In the genomic region with DNA sequence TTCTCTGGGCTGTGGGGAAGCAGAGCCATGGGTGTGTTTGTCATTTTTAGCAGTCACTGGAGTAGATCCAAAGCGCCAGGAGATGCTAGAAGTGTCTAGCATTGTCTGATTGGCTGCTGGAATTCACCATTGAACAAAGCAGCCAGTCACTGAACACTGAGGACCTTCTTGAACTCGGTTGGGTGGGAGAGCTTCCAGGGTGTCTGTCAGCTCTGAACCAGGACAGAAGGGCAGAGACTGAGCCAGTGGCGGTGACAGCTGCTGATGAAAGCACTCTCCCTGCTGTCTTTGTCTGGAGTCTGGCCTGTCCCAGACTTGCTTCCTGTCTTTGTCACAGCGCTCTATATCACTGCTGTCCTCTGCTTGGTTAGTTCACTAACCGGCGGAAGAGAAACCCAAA, we compare ENCODE assay signal across 8 mouse cellular contexts. TPM values are rescaled to one million over a fixed set of nuclear protein-coding genes. Genes with fewer than 3 reads are reported as not detected.
DNase-seq lines count a peak whose midpoint lies in the region; ATAC-seq and TF ChIP-seq lines count a peak whose summit lies in the region.

No protein-coding gene starts in this region.

- DNase-seq in liver, embryonic 11.5 days (ENCODE audit: low spot score): no peak
- peak; percentile 63 to 84 for DNase-seq in left cerebral cortex, postnatal 14 days (ENCODE audit: low spot score in 2 of 2)
- peak; percentile 93 for DNase-seq in midbrain, postnatal 0 days (ENCODE audit: low spot score)
- no peak for DNase-seq in spleen, postnatal 14 days (ENCODE audit: low spot score in 2 of 2)
- DNase-seq in thymus, postnatal 4 days: no peak

- H3K36me3 ChIP-seq in liver, embryonic 11.5 days (ENCODE audit: control insufficient read depth, insufficient read depth, low read length): no peaks in the 10 kb centered on the region
- H3K36me3 ChIP-seq in liver, embryonic 12.5 days: peaks cover 3% of the 10 kb centered on the region; the same call in 1 of the 2 replicates
- H3K36me3 ChIP-seq in forebrain, embryonic 16.5 days (ENCODE audit: control insufficient read depth, insufficient read depth): no peaks in the 10 kb centered on the region
- H3K36me3 ChIP-seq in hindbrain, embryonic 13.5 days: no peaks in the 10 kb centered on the region
- 0 out of 2 replicates have a peak, but pooled peaks cover 8% of the 10 kb centered on the region for H3K36me3 ChIP-seq in midbrain, postnatal 0 days (ENCODE audit: insufficient read depth, low read length)

- TF ChIP-seq CTCF in midbrain, postnatal 0 days (IDR thresholded peaks at IDR 0.05): no peak

- 63% methylated on average over 6 of the region's 6 CpGs for WGBS in liver, embryonic 11.5 days
- WGBS in liver, embryonic 12.5 days (ENCODE audit: insufficient replicate concordance): 57% methylated on average over 6 of the region's 6 CpGs
- WGBS in forebrain, embryonic 16.5 days: 18% methylated on average over 6 of the region's 6 CpGs
- 16% methylated on average over 6 of the region's 6 CpGs for WGBS in hindbrain, embryonic 13.5 days
- 26% methylated on average over 6 of the region's 6 CpGs for whole genome bisulfite sequencing in midbrain, postnatal 0 days

- H3K9ac ChIP-seq in liver, embryonic 11.5 days (ENCODE audit: low read depth, low read length): no peak overlapping the region
- no peak overlapping the region for H3K9ac ChIP-seq in liver, embryonic 12.5 days
- H3K9ac ChIP-seq in forebrain, embryonic 16.5 days (replicated peaks; ENCODE audit: low read depth, low read length): peak overlapping the region; percentile 19; the same call in 1 of the 2 replicates
- peak overlapping the region; percentile 56; the same call in 1 of the 2 replicates for H3K9ac ChIP-seq in hindbrain, embryonic 13.5 days
- H3K9ac ChIP-seq in midbrain, postnatal 0 days (replicated peaks; ENCODE audit: low read length, poor library complexity, severe bottlenecking): no peak overlapping the region

- intact Hi-C loops in left cerebral cortex, postnatal 14 days (cut with DNase I): no loop called here

- H3K4me3 ChIP-seq in liver, embryonic 11.5 days (ENCODE audit: low read depth, low read length): no peak overlapping the region
- H3K4me3 ChIP-seq in liver, embryonic 12.5 days: no peak overlapping the region
- no peak overlapping the region for H3K4me3 ChIP-seq in forebrain, embryonic 16.5 days (replicated peaks; ENCODE audit: low read length)
- H3K4me3 ChIP-seq in hindbrain, embryonic 13.5 days: no peak overlapping the region
- H3K4me3 ChIP-seq in midbrain, postnatal 0 days (ENCODE audit: low read depth, low read length): no peak overlapping the region

- no peak overlapping the region for H3K27ac ChIP-seq in liver, embryonic 11.5 days (ENCODE audit: low read depth, low read length)
- no peak overlapping the region for H3K27ac ChIP-seq in liver, embryonic 12.5 days
- H3K27ac ChIP-seq in forebrain, embryonic 16.5 days (ENCODE audit: low read length): peak overlapping the region; percentile 95
- H3K27ac ChIP-seq in hindbrain, embryonic 13.5 days: peak overlapping the region; percentile 88
- peak overlapping the region; percentile 39; the same call in 1 of the 2 replicates for H3K27ac ChIP-seq in midbrain, postnatal 0 days (ENCODE audit: low read depth, low read length)

- H3K4me2 ChIP-seq in liver, embryonic 11.5 days: no peak overlapping the region
- H3K4me2 ChIP-seq in liver, embryonic 12.5 days: no peak overlapping the region
- no peak overlapping the region for H3K4me2 ChIP-seq in forebrain, embryonic 16.5 days (ENCODE audit: low read length)
- peak overlapping the region; percentile 1; the same call in 1 of the 2 replicates for H3K4me2 ChIP-seq in hindbrain, embryonic 13.5 days
- H3K4me2 ChIP-seq in midbrain, postnatal 0 days (ENCODE audit: low read depth, low read length, poor library complexity, severe bottlenecking): no peak overlapping the region

- H3K9me3 ChIP-seq in liver, embryonic 11.5 days (ENCODE audit: control insufficient read depth, low read length): no peaks in the 10 kb centered on the region
- H3K9me3 ChIP-seq in liver, embryonic 12.5 days (replicated peaks): no peaks in the 10 kb centered on the region
- H3K9me3 ChIP-seq in forebrain, embryonic 16.5 days (ENCODE audit: control insufficient read depth, low read length): no peaks in the 10 kb centered on the region
- no peaks in the 10 kb centered on the region for H3K9me3 ChIP-seq in hindbrain, embryonic 13.5 days
- no peaks in the 10 kb centered on the region for H3K9me3 ChIP-seq in midbrain, postnatal 0 days (ENCODE audit: low read length)

- ATAC-seq in liver, embryonic 11.5 days (replicated peaks; ENCODE audit: low FRiP score): 0 out of 2 replicates have a peak, but pooled peaks have one; percentile 18
- no peak for ATAC-seq in liver, embryonic 12.5 days
- peak; percentile 92 for ATAC-seq in forebrain, embryonic 16.5 days
- ATAC-seq in hindbrain, embryonic 13.5 days (ENCODE audit: low FRiP score): peak; percentile 85
- peak; percentile 70 for ATAC-seq in midbrain, postnatal 0 days (ENCODE audit: low FRiP score)

- no peaks in the 10 kb centered on the region for H3K27me3 ChIP-seq in liver, embryonic 11.5 days (replicated peaks; ENCODE audit: control insufficient read depth, insufficient read depth, low read length)
- H3K27me3 ChIP-seq in liver, embryonic 12.5 days (replicated peaks): no peaks in the 10 kb centered on the region
- no peaks in the 10 kb centered on the region for H3K27me3 ChIP-seq in forebrain, embryonic 16.5 days (replicated peaks; ENCODE audit: control insufficient read depth, insufficient read depth, low read length)
- H3K27me3 ChIP-seq in hindbrain, embryonic 13.5 days: no peaks in the 10 kb centered on the region
- no peaks in the 10 kb centered on the region for H3K27me3 ChIP-seq in midbrain, postnatal 0 days (ENCODE audit: insufficient read depth, low read length)

- H3K4me1 ChIP-seq in liver, embryonic 11.5 days (replicated peaks; ENCODE audit: control insufficient read depth, insufficient read depth, low read length): no peaks in the 10 kb centered on the region
- H3K4me1 ChIP-seq in liver, embryonic 12.5 days: peaks cover 9% of the 10 kb centered on the region; the same call in 1 of the 2 replicates
- peaks cover 49% of the 10 kb centered on the region for H3K4me1 ChIP-seq in forebrain, embryonic 16.5 days (replicated peaks; ENCODE audit: control insufficient read depth, insufficient read depth, low read length)
- H3K4me1 ChIP-seq in hindbrain, embryonic 13.5 days (replicated peaks): peaks cover 56% of the 10 kb centered on the region
- H3K4me1 ChIP-seq in midbrain, postnatal 0 days (ENCODE audit: insufficient read depth, low read length): no peaks in the 10 kb centered on the region

RNA-seq across cellular contexts. Expression of a gene that starts 6.5 kb away (rescaled TPM):
- 14.6 and 15.5 TPM in 2 replicates for polyA plus RNA-seq in liver, embryonic 11.5 days (2014; fragmentation: Nextera tagmentation; extraction: Ambion mirVana)
- polyA plus RNA-seq in liver, embryonic 12.5 days (2016; fragmentation: Nextera tagmentation; extraction: Ambion mirVana): 10.2 and 10.5 TPM in 2 replicates
- 17.4 and 18.8 TPM in 2 replicates for polyA plus RNA-seq in forebrain, embryonic 16.5 days (2015; fragmentation: Nextera tagmentation; extraction: Ambion mirVana)
- 15.5 and 16.2 TPM in 2 replicates for polyA plus RNA-seq in hindbrain, embryonic 13.5 days (2015; fragmentation: Nextera tagmentation; extraction: Ambion mirVana)
- total RNA-seq in left cerebral cortex, postnatal 14 days (2021): 10 to 100 TPM; 13.7 to 15.2 TPM
- total RNA-seq in midbrain, postnatal 0 days (2014; rRNA removed): 9.0 and 9.4 TPM in 2 replicates
- 7.8 TPM in 2 replicates for polyA plus RNA-seq in midbrain, postnatal 0 days (2015; fragmentation: Nextera tagmentation; extraction: Ambion mirVana)

RNA-seq across cellular contexts. Expression of a gene that starts 6.6 kb away (rescaled TPM):
- 12.6 and 13.1 TPM in 2 replicates for polyA plus RNA-seq in liver, embryonic 11.5 days (2014; fragmentation: Nextera tagmentation; extraction: Ambion mirVana)
- polyA plus RNA-seq in liver, embryonic 12.5 days (2016; fragmentation: Nextera tagmentation; extraction: Ambion mirVana): 8.5 and 8.7 TPM in 2 replicates
- 17.0 and 17.1 TPM in 2 replicates for polyA plus RNA-seq in forebrain, embryonic 16.5 days (2015; fragmentation: Nextera tagmentation; extraction: Ambion mirVana)
- 14.0 and 14.3 TPM in 2 replicates for polyA plus RNA-seq in hindbrain, embryonic 13.5 days (2015; fragmentation: Nextera tagmentation; extraction: Ambion mirVana)
- 10 to 100 TPM; 17.5 to 18.9 TPM for total RNA-seq in left cerebral cortex, postnatal 14 days (2021)
- total RNA-seq in midbrain, postnatal 0 days (2014; rRNA removed): 19.0 and 41.0 TPM in 2 replicates
- polyA plus RNA-seq in midbrain, postnatal 0 days (2015; fragmentation: Nextera tagmentation; extraction: Ambion mirVana): 6.6 and 9.6 TPM in 2 replicates

RNA-seq across cellular contexts. Expression of a gene that starts 28.5 kb away (rescaled TPM):
- polyA plus RNA-seq in liver, embryonic 11.5 days (2014; fragmentation: Nextera tagmentation; extraction: Ambion mirVana): 97.9 and 124 TPM in 2 replicates
- polyA plus RNA-seq in liver, embryonic 12.5 days (2016; fragmentation: Nextera tagmentation; extraction: Ambion mirVana): 91.0 and 104 TPM in 2 replicates
- 60.5 and 74.2 TPM in 2 replicates for polyA plus RNA-seq in forebrain, embryonic 16.5 days (2015; fragmentation: Nextera tagmentation; extraction: Ambion mirVana)
- 67.9 and 68.6 TPM in 2 replicates for polyA plus RNA-seq in hindbrain, embryonic 13.5 days (2015; fragmentation: Nextera tagmentation; extraction: Ambion mirVana)
- 100 to 1,000 TPM; 125 to 141 TPM for total RNA-seq in left cerebral cortex, postnatal 14 days (2021)
- 104 and 164 TPM in 2 replicates for total RNA-seq in midbrain, postnatal 0 days (2014; rRNA removed)
- polyA plus RNA-seq in midbrain, postnatal 0 days (2015; fragmentation: Nextera tagmentation; extraction: Ambion mirVana): 65.0 and 65.2 TPM in 2 replicates

Comparison
In these comparisons a context has a peak if more than half of its experiments do, and no peak if none do; other contexts are left out.
1. DNase-seq: peak in left cerebral cortex, postnatal 14 days (2 of 2) and midbrain, postnatal 0 days (single experiment); none in liver, embryonic 11.5 days (single experiment), spleen, postnatal 14 days (0 of 2) and thymus, postnatal 4 days (single experiment).
2. H3K27ac ChIP-seq: peak in forebrain, embryonic 16.5 days (single experiment), hindbrain, embryonic 13.5 days (single experiment) and midbrain, postnatal 0 days (single experiment); none in liver, embryonic 11.5 days (single experiment) and liver, embryonic 12.5 days (single experiment).
3. H3K9ac ChIP-seq: peak in forebrain, embryonic 16.5 days (single experiment) and hindbrain, embryonic 13.5 days (single experiment); none in liver, embryonic 11.5 days (single experiment), liver, embryonic 12.5 days (single experiment) and midbrain, postnatal 0 days (single experiment).